Mouse (Mus musculus) embryonic facial prominence, embryonic 13.5 days (tissue): ENCODE results near the gene Prss46. TPM values are rescaled to one million over a fixed set of nuclear protein-coding genes. Genes with fewer than 3 reads are reported as not detected.
A peak's percentile ranks its signal among the peaks of the same experiment; 100 is the strongest.

Experiments used
- ATAC-seq: fragments of 200-750 bp; cut with Nextera tagmentation; 2 replicates; pipeline ENCODE4 v1.8.0; 2017; ENCODE audit warnings: low read depth; ENCODE audit not compliant: insufficient number of reproducible peaks, insufficient read depth, low FRiP score, low TSS enrichment
- H3K27ac ChIP-seq: fragments of 300-500 bp; sonication (generic); 2 replicates; pipeline ENCODE4 v1.5.1; 2015; ENCODE audit warnings: moderate library complexity, mild to moderate bottlenecking, inconsistent platforms
- H3K27me3 ChIP-seq: fragments of 300-500 bp; sonication (generic); 2 replicates; pipeline ENCODE4 v1.6.1; 2015; ENCODE audit warnings: mild to moderate bottlenecking, inconsistent platforms
- H3K36me3 ChIP-seq: fragments of 300-500 bp; sonication (generic); 2 replicates; pipeline ENCODE4 v1.6.1; 2015; ENCODE audit warnings: mild to moderate bottlenecking, inconsistent platforms
- H3K4me1 ChIP-seq: fragments of 300-500 bp; sonication (generic); 2 replicates; pipeline ENCODE4 v1.6.1; 2015; ENCODE audit warnings: inconsistent platforms
- H3K4me2 ChIP-seq: fragments of 300-500 bp; sonication (generic); 2 replicates; pipeline ENCODE4 v1.6.1; 2015; ENCODE audit warnings: moderate library complexity, mild to moderate bottlenecking, inconsistent platforms
- H3K4me3 ChIP-seq: fragments of 300-500 bp; sonication (generic); 2 replicates; pipeline ENCODE4 v1.5.1; 2015; ENCODE audit warnings: mild to moderate bottlenecking, inconsistent platforms
- H3K9ac ChIP-seq: fragments of 300-500 bp; sonication (generic); 2 replicates; pipeline ENCODE4 v1.6.1; 2015; ENCODE audit warnings: mild to moderate bottlenecking, inconsistent platforms
- H3K9me3 ChIP-seq: fragments of 300-500 bp; sonication (generic); 2 replicates; pipeline ENCODE4 v1.6.1; 2016; ENCODE audit warnings: inconsistent platforms
- WGBS: fragments of 180-500 bp; shearing (Covaris S2); methylation state at CpG from one replicate; pipeline ENCODE4 v1.1.7; 2015; ENCODE audit warnings: mixed read lengths; 5-methylcytosine and 5-hydroxymethylcytosine counted together
- polyA plus RNA-seq: library from polyadenylated mRNA; unstranded; fragments of >200 nt; fragmentation: Nextera tagmentation; extraction: Ambion mirVana; gene quantifications from 2 replicates; pipeline ENCODE4 v1.2.1, GENCODE M21; 2015

Gene Prss46
- polyA plus RNA-seq, 1 experiment from 2014 or later = not detected

DNA sequence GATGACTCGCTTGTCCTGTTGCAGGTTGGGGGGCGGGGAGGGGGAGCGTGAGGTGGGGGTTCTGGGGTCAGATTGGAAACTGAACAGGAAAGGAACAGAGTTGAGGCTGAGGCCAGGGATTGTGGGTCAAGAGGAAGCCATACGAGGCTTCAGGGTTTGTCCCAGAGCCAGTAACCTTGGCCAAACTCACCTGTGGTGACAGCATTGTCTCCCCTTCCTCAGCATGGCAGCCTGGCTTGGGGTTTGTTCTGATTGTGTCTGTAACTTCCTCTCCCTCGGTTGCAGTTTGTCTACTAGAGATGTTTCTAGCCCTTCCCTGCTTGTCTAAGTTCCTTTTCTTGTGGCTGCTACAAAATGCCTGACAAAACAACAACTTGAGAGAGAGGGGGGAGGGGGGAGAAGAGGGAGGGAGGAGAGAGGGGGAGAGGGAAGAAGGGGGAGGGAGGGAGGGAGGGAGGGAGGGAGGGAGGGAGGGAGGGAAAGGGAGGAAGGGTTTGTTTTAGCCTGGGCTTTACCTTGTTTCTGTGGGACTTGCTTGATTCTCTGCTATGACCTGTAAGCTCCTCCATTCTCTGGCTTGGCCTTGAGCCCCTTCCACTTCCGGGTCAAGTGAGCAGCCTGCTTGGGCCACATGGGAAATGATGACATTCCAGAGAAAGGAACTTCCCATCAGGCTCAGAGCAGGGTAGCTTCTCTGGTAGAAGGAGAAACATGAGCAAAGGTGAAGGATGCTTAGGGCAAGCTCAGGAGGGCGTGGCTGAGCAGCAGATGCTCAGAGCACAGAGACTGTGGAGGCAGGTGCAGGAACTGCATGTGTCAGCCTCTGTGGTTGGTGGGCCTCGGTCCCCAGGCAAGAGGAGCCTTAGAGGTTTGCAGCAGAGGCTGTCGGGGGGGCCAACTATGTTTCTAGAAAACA, 43.3 kb downstream of the Prss46 start:
- no peaks in the 10 kb centered on the region for H3K27me3 ChIP-seq
- no peak overlapping the region for H3K4me2 ChIP-seq
- H3K9me3 ChIP-seq = no peaks in the 10 kb centered on the region
- no peak for ATAC-seq
- no peaks in the 10 kb centered on the region for H3K36me3 ChIP-seq
- no peak overlapping the region for H3K27ac ChIP-seq
- no peak overlapping the region for H3K9ac ChIP-seq
- H3K4me3 ChIP-seq = no peak overlapping the region
- H3K4me1 ChIP-seq = peaks cover 5% of the 10 kb centered on the region; the same call in 1 of the 2 replicates
- 60% methylated on average over 9 of the region's 9 CpGs for WGBS

DNA sequence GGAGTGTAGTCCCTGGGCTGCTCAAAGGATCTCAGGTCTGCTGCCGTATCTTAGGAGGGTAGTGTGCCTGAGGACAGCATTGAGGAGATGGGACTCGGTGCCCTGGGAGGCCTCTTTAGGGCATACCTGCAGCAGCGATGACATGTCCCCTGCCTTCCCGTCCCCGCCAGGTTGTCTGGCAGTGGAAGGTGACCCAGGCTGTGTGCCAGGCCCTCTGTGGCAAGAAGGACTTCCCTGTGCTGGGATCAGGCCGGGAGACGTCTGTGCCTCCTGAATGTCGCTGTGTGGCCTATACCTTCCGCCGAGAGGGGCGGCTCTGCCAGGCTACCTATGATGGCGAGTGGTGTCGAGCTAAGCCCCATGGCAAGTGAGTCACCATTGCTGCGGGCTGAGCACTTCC, 44.6 kb downstream of the Prss46 start:
- Histone ChIP-seq H3K27ac (no peak overlapping the region), H3K9me3 (no peaks in the 10 kb centered on the region), H3K4me1 (peaks cover 5% of the 10 kb centered on the region; the same call in 1 of the 2 replicates), H3K4me2 (no peak overlapping the region), H3K4me3 (no peak overlapping the region), H3K27me3 (no peaks in the 10 kb centered on the region), H3K36me3 (no peaks in the 10 kb centered on the region), H3K9ac (no peak overlapping the region)
- 90% methylated on average over 14 of the region's 14 CpGs for WGBS
- ATAC-seq = no peak

DNA sequence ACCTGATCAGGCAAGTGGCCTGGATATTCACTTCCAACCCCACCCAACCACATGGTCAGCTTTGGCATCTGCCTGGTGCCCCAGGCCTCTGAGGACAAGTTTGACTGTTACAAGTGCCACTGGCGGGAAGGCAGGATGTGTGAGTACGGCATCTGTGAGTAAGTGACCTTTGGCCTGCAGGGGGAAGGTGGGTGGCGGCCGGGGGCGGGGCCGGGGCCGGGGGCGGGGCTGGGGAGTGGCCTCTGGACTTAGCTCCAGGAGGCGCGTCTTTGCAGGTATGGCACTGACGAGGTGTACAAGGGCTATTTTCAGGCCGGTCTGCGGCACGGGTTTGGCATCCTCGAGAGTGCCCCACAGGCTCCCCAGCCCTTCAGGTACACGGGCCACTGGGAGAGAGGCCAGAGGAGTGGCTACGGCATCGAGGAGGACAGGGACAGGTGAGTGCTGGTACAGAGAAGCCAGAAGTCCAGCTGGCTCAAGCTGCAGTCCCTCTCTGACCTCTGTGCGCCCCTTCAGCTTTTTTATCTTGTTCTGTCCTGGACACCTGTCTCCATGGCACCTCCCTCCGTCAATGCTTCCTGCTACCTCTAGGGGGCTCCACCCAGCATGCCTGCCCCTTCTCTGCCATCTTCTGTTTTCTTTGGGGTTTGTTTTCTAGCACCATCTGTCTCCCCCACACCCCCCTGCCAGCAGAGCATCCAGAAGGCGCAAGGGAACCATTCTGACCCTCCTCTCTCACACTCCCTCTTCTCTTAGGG, 45.9 kb downstream of the Prss46 start:
- H3K9me3 ChIP-seq = no peaks in the 10 kb centered on the region
- no peak overlapping the region for H3K4me2 ChIP-seq
- H3K27ac ChIP-seq = no peak overlapping the region
- H3K27me3 ChIP-seq = no peaks in the 10 kb centered on the region; the same call in 1 of the 2 replicates
- peaks cover 5% of the 10 kb centered on the region; the same call in 1 of the 2 replicates for H3K4me1 ChIP-seq
- H3K9ac ChIP-seq = no peak overlapping the region
- WGBS = 9% methylated on average over 21 of the region's 21 CpGs
- no peak overlapping the region for H3K4me3 ChIP-seq
- H3K36me3 ChIP-seq = no peaks in the 10 kb centered on the region
- ATAC-seq = no peak

DNA sequence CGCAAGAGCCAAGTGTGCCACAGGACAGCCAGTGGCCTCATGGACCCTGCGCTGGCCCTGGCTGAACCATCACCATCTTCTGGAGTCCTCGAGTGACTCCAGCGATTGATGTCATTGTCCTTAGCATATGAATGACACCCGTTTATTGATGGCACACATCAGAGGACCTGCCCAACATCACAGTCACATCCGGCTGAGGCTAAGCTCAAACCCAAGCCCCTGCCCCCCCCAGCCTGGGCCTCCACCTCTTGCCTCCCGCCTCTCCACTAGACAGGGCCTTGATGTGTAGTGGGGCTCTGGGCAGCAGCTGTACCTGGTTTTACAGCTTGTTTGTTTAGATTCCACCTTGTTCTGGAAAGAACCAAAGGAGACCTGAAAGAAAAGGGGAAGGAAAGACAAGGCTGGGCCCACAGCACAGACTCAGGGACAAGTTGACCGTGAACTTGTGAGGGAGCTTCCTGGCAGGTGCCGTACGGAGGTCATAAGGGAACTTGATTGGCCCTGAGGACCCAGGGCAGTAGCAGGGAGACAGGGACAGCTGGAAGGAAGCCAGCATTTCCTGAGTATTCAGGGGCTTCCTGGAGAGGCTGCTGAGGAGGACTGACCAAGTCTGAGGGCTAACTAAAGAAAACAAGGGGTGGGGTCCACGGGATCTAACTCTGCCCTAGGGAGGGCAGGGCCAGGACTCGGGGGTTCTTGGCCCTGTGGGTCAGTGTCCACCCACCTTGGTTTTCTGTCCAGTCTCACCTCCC, 46.9 kb downstream of the Prss46 start:
- Histone ChIP-seq H3K27me3 (no peaks in the 10 kb centered on the region; the same call in 1 of the 2 replicates), H3K9me3 (no peaks in the 10 kb centered on the region), H3K4me2 (no peak overlapping the region), H3K36me3 (no peaks in the 10 kb centered on the region), H3K9ac (no peak overlapping the region), H3K4me1 (peaks cover 9% of the 10 kb centered on the region; the same call in 1 of the 2 replicates), H3K27ac (no peak overlapping the region), H3K4me3 (no peak overlapping the region)
- WGBS = 82% methylated on average over 12 of the region's 12 CpGs
- no peak for ATAC-seq

DNA sequence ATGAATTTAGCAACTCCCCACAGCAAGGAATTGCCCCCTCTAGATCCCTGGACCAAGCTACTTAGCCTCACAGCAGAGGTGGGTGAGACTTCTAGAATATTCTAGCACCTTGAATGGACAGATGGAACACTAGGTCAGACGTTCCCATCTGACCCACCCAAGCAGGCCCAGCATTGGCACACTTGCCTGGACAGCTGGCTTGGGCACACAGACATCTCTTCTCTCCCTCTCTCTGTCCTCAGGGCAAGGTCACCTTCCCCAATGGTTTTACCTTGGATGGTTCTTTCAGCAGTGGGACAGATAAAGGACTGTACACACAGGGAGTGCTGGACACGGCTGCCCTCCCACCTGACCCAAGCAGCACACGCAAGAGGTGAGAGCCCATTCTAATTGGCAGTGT, 48.2 kb downstream of the Prss46 start:
- H3K27ac ChIP-seq = no peak overlapping the region
- H3K27me3 ChIP-seq = no peaks in the 10 kb centered on the region; the same call in 1 of the 2 replicates
- no peak overlapping the region for H3K9ac ChIP-seq
- no peak for ATAC-seq
- no peak overlapping the region for H3K4me3 ChIP-seq
- 89% methylated on average over 3 of the region's 3 CpGs for WGBS
- no peaks in the 10 kb centered on the region for H3K36me3 ChIP-seq
- peaks cover 15% of the 10 kb centered on the region; the same call in 1 of the 2 replicates for H3K4me1 ChIP-seq
- H3K4me2 ChIP-seq = no peak overlapping the region
- H3K9me3 ChIP-seq = no peaks in the 10 kb centered on the region

DNA sequence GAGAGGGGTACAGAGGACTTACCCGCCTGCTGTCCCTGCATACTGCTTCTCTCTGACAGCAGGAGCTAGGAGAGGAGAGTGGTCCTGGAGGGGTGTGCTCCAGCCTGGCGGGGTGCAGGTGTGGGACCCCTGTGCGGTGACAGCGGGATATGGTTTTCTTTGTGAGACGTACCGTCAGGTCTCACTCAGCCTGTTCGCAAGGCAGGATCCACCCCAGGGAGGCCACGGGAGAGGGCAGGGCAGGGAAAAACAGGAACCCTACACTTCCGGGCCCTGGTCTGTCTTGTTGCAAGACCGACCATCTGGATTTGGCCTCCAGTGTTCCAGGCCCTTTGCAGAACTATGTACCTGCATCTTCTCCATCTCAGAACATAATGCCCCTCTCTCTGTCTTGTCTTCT, 49.1 kb downstream of the Prss46 start:
- 67% methylated on average over 10 of the region's 10 CpGs for WGBS
- no peak overlapping the region for H3K4me2 ChIP-seq
- no peak overlapping the region for H3K9ac ChIP-seq
- H3K27ac ChIP-seq = no peak overlapping the region
- no peak for ATAC-seq
- no peaks in the 10 kb centered on the region for H3K9me3 ChIP-seq
- no peak overlapping the region for H3K4me3 ChIP-seq
- no peaks in the 10 kb centered on the region; the same call in 1 of the 2 replicates for H3K27me3 ChIP-seq
- no peaks in the 10 kb centered on the region for H3K36me3 ChIP-seq
- H3K4me1 ChIP-seq = peaks cover 15% of the 10 kb centered on the region; the same call in 1 of the 2 replicates

DNA sequence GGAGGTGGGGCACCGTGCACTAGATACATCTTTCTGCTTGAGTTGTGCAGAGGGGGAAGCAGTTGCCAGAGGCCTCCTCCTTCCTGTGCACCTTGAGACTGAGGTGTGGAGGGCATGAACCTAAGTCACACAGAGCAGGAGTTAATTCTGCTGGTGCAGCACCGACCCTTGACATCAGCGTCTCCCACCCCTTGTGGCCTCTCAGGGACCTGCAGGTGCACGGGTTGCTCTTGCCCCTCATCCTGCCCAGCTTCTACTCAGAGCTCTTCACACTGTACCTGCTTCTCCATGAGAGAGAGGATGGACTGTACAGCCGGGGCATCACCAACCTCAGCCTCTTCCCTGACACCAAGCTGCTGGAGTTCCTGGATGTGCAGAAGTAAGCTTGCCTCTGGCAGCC, 51.2 kb downstream of the Prss46 start:
- Histone ChIP-seq H3K27me3 (no peaks in the 10 kb centered on the region; the same call in 1 of the 2 replicates), H3K9ac (no peak overlapping the region), H3K9me3 (no peaks in the 10 kb centered on the region), H3K36me3 (no peaks in the 10 kb centered on the region), H3K4me2 (no peak overlapping the region), H3K4me1 (peaks cover 10% of the 10 kb centered on the region; the same call in 1 of the 2 replicates), H3K4me3 (no peak overlapping the region), H3K27ac (no peak overlapping the region)
- WGBS = 52% methylated on average over 5 of the region's 5 CpGs
- ATAC-seq = no peak

DNA sequence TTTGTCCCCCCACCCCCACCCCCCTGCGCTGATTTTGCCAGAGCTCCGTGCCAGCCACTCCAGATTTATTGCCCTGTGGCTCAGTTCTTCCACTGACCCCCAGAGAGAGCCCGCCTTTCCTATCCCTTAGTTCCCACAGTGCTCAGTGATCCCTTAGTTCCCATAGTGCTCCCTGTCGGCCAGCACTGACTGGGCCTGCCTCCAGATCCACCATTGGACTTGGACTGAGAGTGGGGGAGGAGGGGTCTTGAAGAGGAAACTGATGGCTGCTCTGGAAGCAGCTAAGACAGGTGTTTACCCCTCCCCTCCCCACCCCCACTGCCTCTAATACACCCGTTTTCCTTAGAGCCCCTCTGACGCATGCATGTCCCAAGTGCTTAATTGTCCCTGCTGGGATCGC, 51.7 kb downstream of the Prss46 start:
- Histone ChIP-seq H3K27me3 (no peaks in the 10 kb centered on the region; the same call in 1 of the 2 replicates), H3K4me1 (peaks cover 10% of the 10 kb centered on the region; the same call in 1 of the 2 replicates), H3K27ac (no peak overlapping the region), H3K4me2 (peak overlapping the region; percentile 40), H3K9me3 (no peaks in the 10 kb centered on the region), H3K9ac (no peak overlapping the region), H3K4me3 (no peak overlapping the region), H3K36me3 (no peaks in the 10 kb centered on the region)
- 16% methylated on average over 7 of the region's 7 CpGs for WGBS
- ATAC-seq = no peak

DNA sequence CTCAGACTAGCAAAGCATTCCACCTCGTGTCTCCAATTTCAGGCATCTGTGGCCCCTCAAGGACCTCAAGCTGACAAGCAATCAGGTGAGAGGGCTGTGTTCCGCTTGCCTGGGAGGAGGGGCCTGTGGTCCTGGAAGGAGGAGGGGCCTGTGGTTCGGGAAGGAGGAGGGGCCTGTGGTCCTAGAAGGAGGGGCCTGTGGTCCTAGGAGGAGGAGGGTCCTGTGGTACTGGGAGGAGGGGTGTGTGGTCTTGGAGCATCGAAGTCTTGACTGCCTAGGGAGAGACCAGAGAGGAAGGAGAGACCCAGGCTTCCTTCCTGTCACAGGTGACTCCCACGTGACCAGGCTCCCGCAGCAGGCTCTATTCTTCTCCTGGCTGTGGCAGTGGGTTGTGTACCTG, 52.3 kb downstream of the Prss46 start:
- Histone ChIP-seq H3K4me2 (peak overlapping the region; percentile 40), H3K27me3 (no peaks in the 10 kb centered on the region; the same call in 1 of the 2 replicates), H3K9ac (no peak overlapping the region), H3K9me3 (no peaks in the 10 kb centered on the region), H3K4me3 (no peak overlapping the region), H3K27ac (no peak overlapping the region), H3K36me3 (no peaks in the 10 kb centered on the region), H3K4me1 (peaks cover 10% of the 10 kb centered on the region; the same call in 1 of the 2 replicates)
- peak; percentile 6; the same call in 1 of the 2 replicates for ATAC-seq
- WGBS = 1% methylated on average over 6 of the region's 6 CpGs

DNA sequence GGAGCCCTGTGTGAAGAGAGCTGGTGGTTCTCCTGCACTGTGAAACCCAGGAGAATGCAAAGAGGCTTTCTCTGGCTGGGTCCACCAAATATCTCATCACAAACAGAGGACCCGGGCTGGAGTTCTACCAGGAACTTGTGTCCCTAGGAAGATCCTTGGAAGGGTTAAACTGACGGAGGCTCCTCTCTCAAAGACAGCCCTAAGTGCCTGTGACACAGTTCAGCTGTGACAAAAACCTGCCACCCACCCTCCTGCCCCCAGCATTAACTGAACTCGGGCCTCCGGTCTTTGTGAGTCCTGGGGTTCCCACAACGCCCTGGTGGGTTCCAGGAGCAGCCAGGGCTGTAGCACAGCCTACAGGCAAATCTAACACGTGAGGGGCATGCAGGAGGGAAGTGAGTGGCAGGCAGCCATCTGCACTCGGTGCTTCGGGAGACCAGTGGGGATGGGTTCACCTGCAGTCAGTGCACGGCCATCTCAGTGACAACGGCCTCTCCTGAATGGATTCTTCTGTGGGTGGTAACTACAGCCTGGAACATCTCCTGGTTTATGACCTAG, 55.2 kb downstream of the Prss46 start:
- no peak for ATAC-seq
- Histone ChIP-seq H3K4me2 (no peak overlapping the region), H3K9me3 (no peaks in the 10 kb centered on the region), H3K4me1 (peaks cover 10% of the 10 kb centered on the region; the same call in 1 of the 2 replicates), H3K27me3 (no peaks in the 10 kb centered on the region; the same call in 1 of the 2 replicates), H3K27ac (no peak overlapping the region), H3K36me3 (no peaks in the 10 kb centered on the region), H3K4me3 (no peak overlapping the region), H3K9ac (no peak overlapping the region)
- 61% methylated on average over 10 of the region's 10 CpGs for WGBS

DNA sequence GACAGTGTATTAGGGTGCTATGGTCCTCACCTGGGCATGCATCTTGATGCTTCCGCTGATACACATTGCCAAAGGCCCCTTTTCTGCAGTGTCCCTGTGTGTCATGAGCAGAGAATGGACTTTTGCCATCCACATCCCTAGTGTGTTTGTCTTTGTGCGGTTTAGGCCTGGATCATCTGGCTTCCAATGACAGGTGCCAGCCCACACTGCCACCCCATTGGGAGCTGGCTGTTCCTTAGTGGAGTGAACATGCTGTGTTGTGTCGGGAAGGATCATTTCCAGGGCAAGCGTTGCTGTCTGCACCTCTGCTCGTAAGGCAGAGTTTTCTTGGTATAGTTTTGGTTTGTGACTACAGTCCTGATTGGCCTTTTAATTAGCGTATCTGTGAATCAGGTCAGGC, 56.9 kb downstream of the Prss46 start:
- H3K4me2 ChIP-seq = no peak overlapping the region
- H3K27me3 ChIP-seq = no peaks in the 10 kb centered on the region; the same call in 1 of the 2 replicates
- H3K9ac ChIP-seq = no peak overlapping the region
- peaks cover 7% of the 10 kb centered on the region; the same call in 1 of the 2 replicates for H3K4me1 ChIP-seq
- no peak overlapping the region for H3K27ac ChIP-seq
- H3K4me3 ChIP-seq = no peak overlapping the region
- ATAC-seq = no peak
- H3K36me3 ChIP-seq = no peaks in the 10 kb centered on the region
- no peaks in the 10 kb centered on the region for H3K9me3 ChIP-seq
- 79% methylated on average over 6 of the region's 6 CpGs for WGBS
